Mouse (Mus musculus) hindbrain, postnatal 0 days (tissue): ENCODE measurements around the gene Gm5129. TPM values are rescaled to one million over a fixed set of nuclear protein-coding genes. Genes with fewer than 3 reads are reported as not detected.

Experiments used
- ATAC-seq: fragments of 200-750 bp; cut with Nextera tagmentation; 2 replicates; pipeline ENCODE4 v1.8.0; 2017; ENCODE audit warnings: mild to moderate bottlenecking, moderate TSS enrichment, moderate library complexity
- DNase-seq: peaks from one replicate; pipeline ENCODE4 v3.0.0-alpha.2; 2015; ENCODE audit warnings: low spot score
- H3K27ac ChIP-seq: fragments of 300-500 bp; sonication (generic); 2 replicates; pipeline ENCODE4 v1.5.1; 2014; ENCODE audit warnings: mild to moderate bottlenecking
- H3K27me3 ChIP-seq: fragments of 300-500 bp; sonication (generic); 2 replicates; pipeline ENCODE4 v1.6.1; 2014; ENCODE audit warnings: low read length, mixed read lengths; ENCODE audit not compliant: insufficient read depth
- H3K36me3 ChIP-seq: fragments of 300-500 bp; sonication (generic); 2 replicates; pipeline ENCODE4 v1.6.1; 2014; ENCODE audit warnings: low read length, mixed read lengths; ENCODE audit not compliant: insufficient read depth
- H3K4me1 ChIP-seq: fragments of 300-500 bp; sonication (generic); 2 replicates; pipeline ENCODE4 v1.6.1; 2014; ENCODE audit warnings: antibody characterized with exemption, low read length, mixed read lengths; ENCODE audit not compliant: insufficient read depth
- H3K4me2 ChIP-seq: fragments of 300-500 bp; sonication (generic); 2 replicates; pipeline ENCODE4 v1.6.1; 2014; ENCODE audit warnings: low read depth, mild to moderate bottlenecking, low read length, moderate library complexity, mixed read lengths
- H3K4me3 ChIP-seq: fragments of 300-500 bp; sonication (generic); 2 replicates; pipeline ENCODE4 v1.5.1; 2014; ENCODE audit warnings: low read length
- H3K9ac ChIP-seq: fragments of 300-500 bp; sonication (generic); replicated peaks from 2 replicates; pipeline ENCODE4 v1.6.1; 2014; ENCODE audit warnings: mild to moderate bottlenecking, low read length, moderate library complexity, mixed read lengths
- H3K9me3 ChIP-seq: fragments of 300-500 bp; sonication (generic); 2 replicates; pipeline ENCODE4 v1.6.1; 2016; ENCODE audit warnings: low read length, mixed read lengths
- CTCF ChIP-seq: IDR thresholded peaks from 2 replicates; pipeline ENCODE4 v1.5.1; 2016; ENCODE audit warnings: antibody characterized with exemption, control low read depth, low read depth
- WGBS: fragments of 180-500 bp; shearing (Covaris S2); extraction: QIAGEN DNeasy Blood & Tissue Kit; methylation state at CpG from one replicate; pipeline ENCODE4 v1.1.7; 2014; 5-methylcytosine and 5-hydroxymethylcytosine counted together
- polyA plus RNA-seq: library from polyadenylated mRNA; unstranded; fragments of >200 nt; fragmentation: Nextera tagmentation; extraction: Ambion mirVana; gene quantifications from 2 replicates; pipeline ENCODE4 v1.2.1, GENCODE M21; 2015
- total RNA-seq: library from RNA; depleted of rRNA; stranded (reverse); fragments of >200 nt; gene quantifications from 2 replicates; pipeline ENCODE4 v1.2.3, GENCODE M21; 2014

Gene Gm5129
- total and polyA plus RNA-seq, 2 experiments from 2014 or later = not detected

GRCm38 (mm10) chr5:29741093-29741492 lies 5.4 kb upstream of the Gm5129 start:
- Histone ChIP-seq H3K9me3 (no peaks in the 10 kb centered on the region), H3K36me3 (no peaks in the 10 kb centered on the region), H3K9ac (no peak overlapping the region), H3K4me1 (peaks cover 9% of the 10 kb centered on the region), H3K4me2 (no peak overlapping the region), H3K4me3 (no peak overlapping the region), H3K27me3 (no peaks in the 10 kb centered on the region), H3K27ac (no peak overlapping the region)
- ATAC-seq = no peak
- DNase-seq = no peak
- TF ChIP-seq CTCF = no peak
- WGBS = 74% methylated on average over 4 of the region's 4 CpGs

GRCm38 (mm10) chr5:29740651-29741050 lies 4.9 kb upstream of the Gm5129 start:
- Histone ChIP-seq H3K9me3 (no peaks in the 10 kb centered on the region), H3K27me3 (no peaks in the 10 kb centered on the region), H3K9ac (no peak overlapping the region), H3K27ac (no peak overlapping the region), H3K4me2 (no peak overlapping the region), H3K4me1 (peaks cover 9% of the 10 kb centered on the region), H3K4me3 (no peak overlapping the region), H3K36me3 (no peaks in the 10 kb centered on the region)
- DNase-seq = no peak
- no peak for TF ChIP-seq CTCF
- ATAC-seq = no peak
- WGBS = 79% methylated on average over 1 of the region's 1 CpGs

GRCm38 (mm10) chr5:29738076-29738475 lies 2.3 kb upstream of the Gm5129 start:
- Histone ChIP-seq H3K36me3 (no peaks in the 10 kb centered on the region), H3K4me1 (peaks cover 17% of the 10 kb centered on the region), H3K9me3 (no peaks in the 10 kb centered on the region), H3K9ac (no peak overlapping the region), H3K27ac (no peak overlapping the region), H3K4me2 (no peak overlapping the region), H3K4me3 (no peak overlapping the region), H3K27me3 (no peaks in the 10 kb centered on the region)
- no peak for TF ChIP-seq CTCF
- DNase-seq = no peak
- WGBS = 86% methylated on average over 4 of the region's 4 CpGs
- ATAC-seq = no peak

GRCm38 (mm10) chr5:29737471-29737870 lies 1.7 kb upstream of the Gm5129 start:
- H3K4me3 ChIP-seq = no peak overlapping the region
- no peak overlapping the region for H3K9ac ChIP-seq
- DNase-seq (no peak), ATAC-seq (no peak)
- no peaks in the 10 kb centered on the region for H3K36me3 ChIP-seq
- peak overlapping the region; percentile 89 for H3K4me2 ChIP-seq
- no peaks in the 10 kb centered on the region for H3K9me3 ChIP-seq
- H3K27me3 ChIP-seq = no peaks in the 10 kb centered on the region
- peaks cover 17% of the 10 kb centered on the region for H3K4me1 ChIP-seq
- 90% methylated on average over 5 of the region's 5 CpGs for WGBS
- TF ChIP-seq CTCF = no peak
- H3K27ac ChIP-seq = no peak overlapping the region

GRCm38 (mm10) chr5:29736942-29737341 lies 1.2 kb upstream of the Gm5129 start:
- Histone ChIP-seq H3K4me2 (peak overlapping the region; percentile 89), H3K4me1 (peaks cover 17% of the 10 kb centered on the region), H3K4me3 (peak overlapping the region; percentile 88), H3K27ac (no peak overlapping the region), H3K9ac (peak overlapping the region; percentile 91), H3K36me3 (no peaks in the 10 kb centered on the region), H3K9me3 (no peaks in the 10 kb centered on the region), H3K27me3 (no peaks in the 10 kb centered on the region)
- ATAC-seq (no peak), DNase-seq (no peak)
- no peak for TF ChIP-seq CTCF
- WGBS = 64% methylated on average over 9 of the region's 9 CpGs

- WGBS = 2% methylated on average over 48 of the region's 48 CpGs
- peak; percentile 78 for ATAC-seq
- H3K9me3 ChIP-seq = no peaks in the 10 kb centered on the region
- no peak for TF ChIP-seq CTCF
- peak overlapping the region; percentile 89 for H3K4me2 ChIP-seq
- H3K36me3 ChIP-seq = no peaks in the 10 kb centered on the region
- H3K4me3 ChIP-seq = peak overlapping the region; percentile 88
- H3K9ac ChIP-seq = peak overlapping the region; percentile 91
- peak; percentile 11 for DNase-seq
- peaks cover 17% of the 10 kb centered on the region for H3K4me1 ChIP-seq
- peak overlapping the region; percentile 96 for H3K27ac ChIP-seq
- H3K27me3 ChIP-seq = no peaks in the 10 kb centered on the region
These were observed 551 bp upstream of the Gm5129 start for GRCm38 (mm10) chr5:29736073-29736900.
